Mouse (Mus musculus): ENCODE measurements around the gene Fam20a.

- TF ChIP-seq CTCF (IDR thresholded peaks at IDR 0.05; ENCODE audit: low read depth) (no peak), EP300 (IDR thresholded peaks at IDR 0.05; ENCODE audit: low read depth) (no peak)
Measured at GRCm38 (mm10) chr11:109722711-109723110, 632 bp upstream of the Fam20a start.

Measured in liver, embryonic 14.5 days (tissue).